Mouse (Mus musculus) neural tube, embryonic 13.5 days (tissue): ENCODE measurements around the gene Zfp513. TPM values are rescaled to one million over a fixed set of nuclear protein-coding genes. Genes with fewer than 3 reads are reported as not detected.

Experiments used
- ATAC-seq: fragments of 200-750 bp; cut with Nextera tagmentation; 2 replicates; pipeline ENCODE4 v1.8.0; 2017; ENCODE audit warnings: low read depth, mild to moderate bottlenecking, moderate TSS enrichment, moderate library complexity
- H3K27ac ChIP-seq: fragments of 300-500 bp; sonication (generic); replicated peaks from 2 replicates; pipeline ENCODE4 v1.5.1; 2015; ENCODE audit warnings: moderate library complexity, mild to moderate bottlenecking, inconsistent platforms
- H3K27me3 ChIP-seq: fragments of 300-500 bp; sonication (generic); 2 replicates; pipeline ENCODE4 v1.6.1; 2015; ENCODE audit warnings: mild to moderate bottlenecking, inconsistent platforms
- H3K36me3 ChIP-seq: fragments of 300-500 bp; sonication (generic); 2 replicates; pipeline ENCODE4 v1.6.1; 2015; ENCODE audit warnings: mild to moderate bottlenecking, inconsistent platforms
- H3K4me1 ChIP-seq: fragments of 300-500 bp; sonication (generic); replicated peaks from 2 replicates; pipeline ENCODE4 v1.6.1; 2015; ENCODE audit warnings: inconsistent platforms
- H3K4me2 ChIP-seq: fragments of 300-500 bp; sonication (generic); 2 replicates; pipeline ENCODE4 v1.6.1; 2015; ENCODE audit warnings: inconsistent platforms, mild to moderate bottlenecking, moderate library complexity
- H3K4me3 ChIP-seq: fragments of 300-500 bp; sonication (generic); 2 replicates; pipeline ENCODE4 v1.5.1; 2015; ENCODE audit warnings: mild to moderate bottlenecking, inconsistent platforms
- H3K9ac ChIP-seq: fragments of 300-500 bp; sonication (generic); 2 replicates; pipeline ENCODE4 v1.6.1; 2015; ENCODE audit warnings: moderate library complexity, mild to moderate bottlenecking, inconsistent platforms
- H3K9me3 ChIP-seq: fragments of 300-500 bp; sonication (generic); 2 replicates; pipeline ENCODE4 v1.6.1; 2016; ENCODE audit warnings: inconsistent platforms
- WGBS: fragments of 180-500 bp; shearing (Covaris S2); methylation state at CpG from one replicate; pipeline ENCODE4 v1.1.7; 2015; 5-methylcytosine and 5-hydroxymethylcytosine counted together
- polyA plus RNA-seq: library from polyadenylated mRNA; unstranded; fragments of >200 nt; fragmentation: Nextera tagmentation; extraction: Ambion mirVana; gene quantifications from 2 replicates; pipeline ENCODE4 v1.2.1, GENCODE M21; 2015

Zfp513 gene
- polyA plus RNA-seq, 1 experiment from 2014 or later: 15.2 TPM

DNA sequence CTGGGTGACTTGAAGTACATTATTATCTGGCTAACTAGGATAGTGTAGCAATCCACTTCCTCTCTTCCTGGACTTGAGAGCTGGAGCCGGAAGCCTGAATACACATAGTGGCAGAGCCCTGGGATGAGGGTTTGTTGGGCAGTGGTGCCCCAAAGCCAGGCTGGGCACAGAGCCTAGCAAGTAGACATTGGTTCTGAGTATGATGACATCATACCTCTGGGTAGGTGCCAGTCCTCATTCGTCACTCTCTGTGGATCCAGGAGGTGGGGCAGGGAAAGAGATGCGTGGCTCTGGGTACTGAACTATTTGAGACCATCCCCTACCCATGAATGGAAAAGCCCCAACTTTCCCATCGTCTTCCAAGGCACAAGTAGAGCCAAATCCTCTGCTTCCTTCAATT is 52.3 kb downstream of the Zfp513 start:
- WGBS: 89% methylated on average over 4 of the region's 4 CpGs
- Histone ChIP-seq H3K4me3 (no peak overlapping the region), H3K27me3 (no peaks in the 10 kb centered on the region), H3K9me3 (no peaks in the 10 kb centered on the region), H3K27ac (no peak overlapping the region), H3K36me3 (peaks cover 24% of the 10 kb centered on the region), H3K4me1 (peaks cover 14% of the 10 kb centered on the region), H3K9ac (no peak overlapping the region), H3K4me2 (no peak overlapping the region)
- ATAC-seq: no peak

Other genes starting within 250 kb of the Zfp513 start
- 117 and 120 TPM in 2 replicates for gene Preb, start 241.9 kb downstream of the Zfp513 start, polyA plus RNA-seq
- gene Tcf23, start 233.6 kb downstream of the Zfp513 start, polyA plus RNA-seq: not detected in 2 replicates
- gene Atraid, start 154.0 kb downstream of the Zfp513 start, polyA plus RNA-seq: 154 and 183 TPM in 2 replicates
- 12.9 and 13.7 TPM in 2 replicates for gene Slc5a6, start 153.4 kb downstream of the Zfp513 start, polyA plus RNA-seq
- gene Cad, start 147.5 kb downstream of the Zfp513 start, polyA plus RNA-seq: 13.4 and 14.7 TPM in 2 replicates
- gene Dnajc5g, start 96.0 kb downstream of the Zfp513 start, polyA plus RNA-seq: not detected in 2 replicates
- 26.2 and 28.9 TPM in 2 replicates for gene Slc30a3, start 94.1 kb downstream of the Zfp513 start, polyA plus RNA-seq
- 0.40 and 0.62 TPM in 2 replicates for gene Trim54, start 85.6 kb downstream of the Zfp513 start, polyA plus RNA-seq
- gene Ucn, start 63.5 kb downstream of the Zfp513 start, polyA plus RNA-seq: not detected in 2 replicates
- gene Mpv17, start 48.1 kb downstream of the Zfp513 start, polyA plus RNA-seq: 50.4 and 55.5 TPM in 2 replicates
- gene Gm29609, start 22.4 kb downstream of the Zfp513 start, polyA plus RNA-seq: 0.71 and 1.3 TPM in 2 replicates
- 65.7 and 69.4 TPM in 2 replicates for gene Gtf3c2, start 22.2 kb downstream of the Zfp513 start, polyA plus RNA-seq
- gene Snx17, start 9.1 kb downstream of the Zfp513 start, polyA plus RNA-seq: 114 and 119 TPM in 2 replicates
- 67.5 and 76.4 TPM in 2 replicates for gene Eif2b4, start 8.9 kb downstream of the Zfp513 start, polyA plus RNA-seq
- gene Ppm1g, start 18.4 kb upstream of the Zfp513 start, polyA plus RNA-seq: 161 and 170 TPM in 2 replicates
- 164 and 171 TPM in 2 replicates for gene Nrbp1, start 38.6 kb upstream of the Zfp513 start, polyA plus RNA-seq
- gene Gm9970, start 38.9 kb upstream of the Zfp513 start, polyA plus RNA-seq: not detected in 2 replicates
- gene Krtcap3, start 49.4 kb upstream of the Zfp513 start, polyA plus RNA-seq: 4.5 and 4.7 TPM in 2 replicates
- gene Ift172, start 88.8 kb upstream of the Zfp513 start, polyA plus RNA-seq: 33.3 and 36.7 TPM in 2 replicates
- gene Fndc4, start 93.8 kb upstream of the Zfp513 start, polyA plus RNA-seq: 79.1 and 82.0 TPM in 2 replicates
- gene Gckr, start 95.1 kb upstream of the Zfp513 start, polyA plus RNA-seq: 0.27 TPM in 1 of 2 replicates, not detected in the other